Mouse (Mus musculus) lung, postnatal 0 days (tissue): ENCODE measurements around the gene Prkag2. TPM values are rescaled to one million over a fixed set of nuclear protein-coding genes. Genes with fewer than 3 reads are reported as not detected.

Experiments
- ATAC-seq: fragments of 200-750 bp; cut with Nextera tagmentation; 2 replicates; pipeline ENCODE4 v1.8.0; 2017; ENCODE audit warnings: moderate library complexity
- DNase-seq: peaks from one replicate; pipeline ENCODE4 v3.0.0-alpha.2; 2016; ENCODE audit warnings: low spot score
- H3K27ac ChIP-seq: fragments of 300-500 bp; sonication (generic); 2 replicates; pipeline ENCODE4 v1.5.1; 2014; ENCODE audit warnings: antibody characterized with exemption, mild to moderate bottlenecking, low read length, mixed read lengths
- H3K27me3 ChIP-seq: fragments of 300-500 bp; sonication (generic); replicated peaks from 2 replicates; pipeline ENCODE4 v1.6.1; 2014; ENCODE audit warnings: low read length, mixed read lengths; ENCODE audit not compliant: insufficient read depth
- H3K36me3 ChIP-seq: fragments of 300-500 bp; sonication (generic); 2 replicates; pipeline ENCODE4 v1.6.1; 2014; ENCODE audit warnings: low read length, mixed read lengths; ENCODE audit not compliant: insufficient read depth
- H3K4me1 ChIP-seq: fragments of 300-500 bp; sonication (generic); 2 replicates; pipeline ENCODE4 v1.6.1; 2014; ENCODE audit warnings: antibody characterized with exemption, low read depth, low read length, mixed read lengths; ENCODE audit not compliant: insufficient read depth
- H3K4me2 ChIP-seq: fragments of 300-500 bp; sonication (generic); replicated peaks from 2 replicates; pipeline ENCODE4 v1.6.1; 2014; ENCODE audit warnings: low read depth, mild to moderate bottlenecking, low read length, moderate library complexity, mixed read lengths
- H3K4me3 ChIP-seq: fragments of 300-500 bp; sonication (generic); 2 replicates; pipeline ENCODE4 v1.5.1; 2014; ENCODE audit warnings: low read depth, low read length
- H3K9ac ChIP-seq: fragments of 300-500 bp; sonication (generic); replicated peaks from 2 replicates; pipeline ENCODE4 v1.6.1; 2014; ENCODE audit warnings: low read depth, mild to moderate bottlenecking
- H3K9me3 ChIP-seq: fragments of 300-500 bp; sonication (generic); 2 replicates; pipeline ENCODE4 v1.6.1; 2016; ENCODE audit warnings: low read length, mixed read lengths
- CTCF ChIP-seq: IDR thresholded peaks from 2 replicates; pipeline ENCODE4 v1.5.1; 2016; ENCODE audit warnings: antibody characterized with exemption, mild to moderate bottlenecking
- EP300 ChIP-seq: IDR thresholded peaks from 2 replicates; pipeline ENCODE4 v1.6.1; 2016; ENCODE audit warnings: antibody characterized with exemption, mild to moderate bottlenecking, control low read depth
- WGBS: fragments of 180-500 bp; shearing (Covaris S2); extraction: QIAGEN DNeasy Blood & Tissue Kit; methylation state at CpG from one replicate; pipeline ENCODE4 v1.1.7; 2014; 5-methylcytosine and 5-hydroxymethylcytosine counted together
- polyA plus RNA-seq: library from polyadenylated mRNA; unstranded; fragments of >200 nt; fragmentation: Nextera tagmentation; extraction: Ambion mirVana; gene quantifications from 2 replicates; pipeline ENCODE4 v1.2.1, GENCODE M21; 2015

Prkag2 gene
- polyA plus RNA-seq, 1 experiment from 2014 or later, result 16.2 TPM

GRCm38 (mm10) chr5:25046762-25047161 lies 53.7 kb downstream of the Prkag2 start:
- Histone ChIP-seq H3K4me2 (no peak overlapping the region), H3K4me3 (no peak overlapping the region), H3K9me3 (no peaks in the 10 kb centered on the region), H3K27ac (no peak overlapping the region), H3K36me3 (no peaks in the 10 kb centered on the region), H3K27me3 (no peaks in the 10 kb centered on the region), H3K4me1 (peaks cover 3% of the 10 kb centered on the region; the same call in 1 of the 2 replicates), H3K9ac (no peak overlapping the region)
- TF ChIP-seq CTCF (no peak), EP300 (no peak)
- peak; percentile 56 for DNase-seq
- ATAC-seq, result peak; percentile 60
- 38% methylated on average over 3 of the region's 3 CpGs for WGBS

- 91% methylated on average over 2 of the region's 2 CpGs for WGBS
- H3K4me3 ChIP-seq, result no peak overlapping the region
- TF ChIP-seq EP300, result no peak
- TF ChIP-seq CTCF, result peak; percentile 65
- ATAC-seq (no peak), DNase-seq (no peak)
- H3K9ac ChIP-seq, result no peak overlapping the region
- no peak overlapping the region for H3K4me2 ChIP-seq
- H3K27me3 ChIP-seq, result no peaks in the 10 kb centered on the region
- no peaks in the 10 kb centered on the region for H3K36me3 ChIP-seq
- H3K4me1 ChIP-seq, result no peaks in the 10 kb centered on the region
- H3K27ac ChIP-seq, result no peak overlapping the region
- H3K9me3 ChIP-seq, result no peaks in the 10 kb centered on the region
These were observed 56.4 kb downstream of the Prkag2 start for GRCm38 (mm10) chr5:25044007-25044406.

- H3K4me3 ChIP-seq, result no peak overlapping the region
- 71% methylated on average over 1 of the region's 1 CpGs for whole genome bisulfite sequencing
These were observed 58.5 kb downstream of the Prkag2 start for GRCm38 (mm10) chr5:25041947-25042346.

DNA sequence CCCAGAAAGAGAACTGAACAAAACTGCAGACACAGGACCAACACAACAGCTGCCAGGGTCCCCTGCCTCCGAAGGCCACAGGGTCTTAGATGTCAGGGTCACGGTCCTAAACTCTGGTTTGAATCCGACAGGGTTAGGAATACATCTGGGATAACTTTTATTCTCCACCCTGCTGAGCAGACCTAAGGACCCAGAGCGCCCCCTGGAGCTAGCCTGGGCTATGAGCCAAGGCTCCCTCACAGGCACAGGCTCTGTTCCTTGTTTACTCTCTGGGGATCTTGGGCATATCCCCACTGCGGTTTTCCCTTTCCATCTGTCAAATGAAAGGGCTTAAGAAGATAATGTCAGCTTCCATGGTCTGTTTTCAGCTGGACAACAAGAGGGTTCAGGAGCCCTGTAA lies 59.1 kb downstream of the Prkag2 start:
- DNase-seq, result peak; percentile 50
- Histone ChIP-seq H3K9ac (no peak overlapping the region), H3K4me2 (no peak overlapping the region), H3K4me3 (no peak overlapping the region), H3K27ac (no peak overlapping the region), H3K27me3 (no peaks in the 10 kb centered on the region), H3K4me1 (no peaks in the 10 kb centered on the region), H3K9me3 (no peaks in the 10 kb centered on the region), H3K36me3 (no peaks in the 10 kb centered on the region)
- 40% methylated on average over 5 of the region's 5 CpGs for WGBS
- TF ChIP-seq EP300 (no peak), CTCF (peak; percentile 65)
- peak; percentile 55; the same call in 1 of the 2 replicates for ATAC-seq

More at GRCm38 (mm10) chr5:25041947-25042346, 58.5 kb downstream of the Prkag2 start:
- ATAC-seq, result peak; percentile 85
- Histone ChIP-seq H3K9ac (no peak overlapping the region), H3K4me2 (no peak overlapping the region), H3K27me3 (no peaks in the 10 kb centered on the region), H3K9me3 (no peaks in the 10 kb centered on the region), H3K27ac (no peak overlapping the region), H3K36me3 (no peaks in the 10 kb centered on the region), H3K4me1 (no peaks in the 10 kb centered on the region)
- no peak for TF ChIP-seq EP300
- peak; percentile 69 for DNase-seq

GRCm38 (mm10) chr5:25040903-25041302 lies 59.5 kb downstream of the Prkag2 start:
- H3K9me3 ChIP-seq, result no peaks in the 10 kb centered on the region
- no peak overlapping the region for H3K27ac ChIP-seq
- DNase-seq, result no peak
- H3K4me3 ChIP-seq, result no peak overlapping the region
- no peaks in the 10 kb centered on the region for H3K36me3 ChIP-seq
- ATAC-seq, result no peak
- H3K27me3 ChIP-seq, result no peaks in the 10 kb centered on the region
- no peak overlapping the region for H3K9ac ChIP-seq
- H3K4me1 ChIP-seq, result no peaks in the 10 kb centered on the region
- no peak for TF ChIP-seq CTCF
- no peak for TF ChIP-seq EP300
- H3K4me2 ChIP-seq, result no peak overlapping the region
- 41% methylated on average over 7 of the region's 7 CpGs for WGBS

DNA sequence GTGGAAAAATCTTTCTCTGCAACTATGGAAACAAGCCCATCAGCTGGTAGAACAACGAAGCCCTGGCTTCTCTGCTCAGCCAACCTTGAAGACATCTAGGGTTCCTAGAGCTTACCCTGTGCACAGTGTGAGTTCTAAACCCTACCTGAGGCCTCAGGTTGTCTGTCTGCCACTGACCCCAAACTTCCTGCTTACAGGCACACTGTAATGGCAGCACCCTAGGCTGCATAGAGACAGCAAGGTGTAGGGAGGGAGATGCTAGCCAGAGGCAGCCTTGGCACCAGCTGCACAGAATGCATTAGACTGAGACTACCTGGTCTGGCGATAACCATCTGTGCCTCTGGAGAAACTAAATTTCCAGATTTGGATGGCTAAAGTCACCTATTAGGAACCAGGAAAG lies 61.6 kb downstream of the Prkag2 start:
- H3K4me3 ChIP-seq, result no peak overlapping the region
- H3K36me3 ChIP-seq, result no peaks in the 10 kb centered on the region
- no peaks in the 10 kb centered on the region for H3K4me1 ChIP-seq
- H3K27ac ChIP-seq, result no peak overlapping the region
- no peaks in the 10 kb centered on the region for H3K9me3 ChIP-seq
- TF ChIP-seq CTCF (no peak), EP300 (no peak)
- DNase-seq (no peak), ATAC-seq (no peak)
- H3K27me3 ChIP-seq, result no peaks in the 10 kb centered on the region
- no peak overlapping the region for H3K4me2 ChIP-seq
- 100% methylated on average over 2 of the region's 2 CpGs for WGBS
- H3K9ac ChIP-seq, result no peak overlapping the region

DNA sequence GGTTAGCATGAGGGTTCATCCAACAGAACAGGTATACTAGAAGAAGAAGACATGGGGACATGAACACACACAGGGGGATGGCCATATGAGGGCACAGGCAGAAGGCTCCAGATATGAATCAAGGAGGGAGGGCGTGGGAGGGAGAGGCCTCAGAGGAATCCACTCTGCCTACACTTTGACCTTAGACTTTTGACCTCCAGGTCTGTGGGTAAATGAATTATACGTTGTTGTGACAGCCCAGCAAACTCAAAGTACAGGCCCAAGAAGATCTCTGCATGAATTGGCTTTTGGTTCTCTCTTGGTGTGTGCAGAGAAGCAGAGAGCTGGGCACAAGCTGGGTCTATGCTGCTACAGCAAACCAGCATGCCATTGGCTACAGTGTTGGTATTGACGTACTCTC lies 65.1 kb downstream of the Prkag2 start:
- H3K36me3 ChIP-seq, result no peaks in the 10 kb centered on the region
- no peak overlapping the region for H3K9ac ChIP-seq
- no peak overlapping the region for H3K4me2 ChIP-seq
- no peak for ATAC-seq
- H3K27ac ChIP-seq, result no peak overlapping the region
- H3K9me3 ChIP-seq, result no peaks in the 10 kb centered on the region
- H3K27me3 ChIP-seq, result no peaks in the 10 kb centered on the region
- no peak for DNase-seq
- WGBS, result 77% methylated on average over 3 of the region's 3 CpGs
- TF ChIP-seq EP300, result no peak
- no peak for TF ChIP-seq CTCF
- peaks cover 5% of the 10 kb centered on the region; the same call in 1 of the 2 replicates for H3K4me1 ChIP-seq
- H3K4me3 ChIP-seq, result no peak overlapping the region
